ENCODE assay signal across 9 mouse cellular contexts in genomic region chr5:84415961-84416821, GRCm38 (mm10). TPM values are rescaled to one million over a fixed set of nuclear protein-coding genes. Genes with fewer than 3 reads are reported as not detected.
DNase-seq lines count a peak whose midpoint lies in the region; ATAC-seq and TF ChIP-seq lines count a peak whose summit lies in the region.
"Had no signal": no experiment of that assay in that cellular context is flagged by ENCODE, and none has a peak within 500 bp of the region (broad histone marks: within the 10 kb centered on the region; RNA-seq: fewer than 3 reads in every experiment).

No protein-coding gene starts in this region.

- H3K9me3 ChIP-seq in heart, embryonic 15.5 days (replicated peaks) = no peaks in the 10 kb centered on the region
- no peaks in the 10 kb centered on the region for H3K9me3 ChIP-seq in forebrain, embryonic 12.5 days
- no peaks in the 10 kb centered on the region for H3K9me3 ChIP-seq in midbrain, postnatal 0 days (ENCODE audit: low read length)

- peak overlapping the region; percentile 67 for H3K4me3 ChIP-seq in heart, embryonic 15.5 days
- H3K4me3 ChIP-seq in bone marrow macrophage, adult 2 months (ENCODE audit: insufficient read depth, low read length) = 0 out of 2 replicates have a peak overlapping the region, but pooled peaks have one; percentile 11
- peak overlapping the region; percentile 81 for H3K4me3 ChIP-seq in forebrain, embryonic 12.5 days (replicated peaks)
- H3K4me3 ChIP-seq in midbrain, postnatal 0 days (ENCODE audit: low read depth, low read length) = peak overlapping the region; percentile 64

- no peaks in the 10 kb centered on the region for H3K36me3 ChIP-seq in heart, embryonic 15.5 days
- no peaks in the 10 kb centered on the region for H3K36me3 ChIP-seq in forebrain, embryonic 12.5 days (replicated peaks)
- no peaks in the 10 kb centered on the region for H3K36me3 ChIP-seq in midbrain, postnatal 0 days (ENCODE audit: insufficient read depth, low read length)

- peaks cover 17% of the 10 kb centered on the region for H3K4me1 ChIP-seq in heart, embryonic 15.5 days (replicated peaks)
- no peaks in the 10 kb centered on the region for H3K4me1 ChIP-seq in bone marrow macrophage, adult 2 months (ENCODE audit: control insufficient read depth, insufficient read depth, low read length)
- peaks cover 16% of the 10 kb centered on the region; the same call in 1 of the 2 replicates for H3K4me1 ChIP-seq in forebrain, embryonic 12.5 days
- H3K4me1 ChIP-seq in midbrain, postnatal 0 days (ENCODE audit: insufficient read depth, low read length) = 0 out of 2 replicates have a peak, but pooled peaks cover 3% of the 10 kb centered on the region

- ATAC-seq in heart, embryonic 15.5 days (replicated peaks; ENCODE audit: insufficient number of reproducible peaks, insufficient read depth, low FRiP score, low read depth) = no peak
- peak; percentile 10 for ATAC-seq in forebrain, embryonic 12.5 days (ENCODE audit: low FRiP score)
- peak; percentile 26 for ATAC-seq in midbrain, postnatal 0 days (ENCODE audit: low FRiP score)
- ATAC-seq in monocyte, adult 5-6 weeks (replicated peaks; ENCODE audit: insufficient number of reproducible peaks, low FRiP score, low TSS enrichment, poor library complexity, severe bottlenecking) = no peak

- TF ChIP-seq POLR2A in bone marrow macrophage, adult 2 months (IDR thresholded peaks at IDR 0.05; ENCODE audit: borderline replicate concordance, low read depth, low read length) = no peak

- under 1% methylated on average over 45 of the region's 45 CpGs for WGBS in heart, embryonic 15.5 days
- under 1% methylated on average over 45 of the region's 45 CpGs for WGBS in forebrain, embryonic 12.5 days
- under 1% methylated on average over 45 of the region's 45 CpGs for WGBS in midbrain, postnatal 0 days

- no peak for TF ChIP-seq CTCF in bone marrow macrophage, adult 2 months (IDR thresholded peaks at IDR 0.05; ENCODE audit: low read depth, low read length)
- TF ChIP-seq CTCF in midbrain, postnatal 0 days (IDR thresholded peaks at IDR 0.05) = peak; percentile 29; the same call in 1 of the 2 replicates

- no peak for DNase-seq in heart, postnatal 14 days
- peak; percentile 40 to 59 for DNase-seq in layer of hippocampus, postnatal 25 days (ENCODE audit: extremely low spot score in 1 of 2, low spot score in 1 of 2)
- peak; percentile 37 for DNase-seq in midbrain, postnatal 0 days (ENCODE audit: low spot score)
- no peak for DNase-seq in adrenal gland, adult 18-20 months (ENCODE audit: low spot score in 2 of 2)

- intact Hi-C loops in heart, postnatal 14 days (cut with DNase I) = no loop called here

- peak overlapping the region; percentile 99 for H3K4me2 ChIP-seq in heart, embryonic 15.5 days
- H3K4me2 ChIP-seq in forebrain, embryonic 12.5 days = peak overlapping the region; percentile 87
- peak overlapping the region; percentile 82 for H3K4me2 ChIP-seq in midbrain, postnatal 0 days (ENCODE audit: low read depth, low read length, poor library complexity, severe bottlenecking)

- H3K9ac ChIP-seq in heart, embryonic 15.5 days = peak overlapping the region; percentile 52
- peak overlapping the region; percentile 85 for H3K9ac ChIP-seq in forebrain, embryonic 12.5 days
- peak overlapping the region; percentile 70 for H3K9ac ChIP-seq in midbrain, postnatal 0 days (replicated peaks; ENCODE audit: low read length, poor library complexity, severe bottlenecking)

- no peak overlapping the region for H3K27ac ChIP-seq in heart, embryonic 15.5 days
- no peak overlapping the region for H3K27ac ChIP-seq in bone marrow macrophage, adult 2 months (ENCODE audit: insufficient read depth, low read depth, low read length)
- peak overlapping the region; percentile 96 for H3K27ac ChIP-seq in forebrain, embryonic 12.5 days
- H3K27ac ChIP-seq in midbrain, postnatal 0 days (ENCODE audit: low read depth, low read length) = peak overlapping the region; percentile 77

- peaks cover 31% of the 10 kb centered on the region for H3K27me3 ChIP-seq in heart, embryonic 15.5 days
- H3K27me3 ChIP-seq in forebrain, embryonic 12.5 days = peaks cover 8% of the 10 kb centered on the region; the same call in 1 of the 2 replicates
- no peaks in the 10 kb centered on the region for H3K27me3 ChIP-seq in midbrain, postnatal 0 days (ENCODE audit: insufficient read depth, low read length)

RNA-seq across cellular contexts. Expression of gene Epha5, which starts 1.0 kb away (rescaled TPM):
- polyA plus RNA-seq in heart, embryonic 15.5 days (2015; fragmentation: Nextera tagmentation; extraction: Ambion mirVana) = 0.77 and 1.7 TPM in 2 replicates
- total RNA-seq in heart, postnatal 14 days (2021) = under 1 TPM; 0.10 to 0.14 TPM
- polyA plus RNA-seq in bone marrow macrophage, adult 2 months (2012; ENCODE audit: insufficient read depth, insufficient read length, missing spikeins) = 0.28 TPM in 1 of 2 replicates, not detected in the other
- 61.2 and 68.4 TPM in 2 replicates for polyA plus RNA-seq in forebrain, embryonic 12.5 days (2016; fragmentation: Nextera tagmentation; extraction: Ambion mirVana)
- 100 to 1,000 TPM; 109 to 147 TPM for total RNA-seq in layer of hippocampus, postnatal 25 days (2021)
- 53.9 and 66.1 TPM in 2 replicates for total RNA-seq in midbrain, postnatal 0 days (2014; rRNA removed)
- polyA plus RNA-seq in midbrain, postnatal 0 days (2015; fragmentation: Nextera tagmentation; extraction: Ambion mirVana) = 50.0 and 61.3 TPM in 2 replicates
- not detected in 3 replicates for total RNA-seq in monocyte, adult 5-6 weeks (2017)
- total RNA-seq in adrenal gland, adult 18-20 months (2021) = 1 to 10 TPM; 3.3 to 4.1 TPM
- total RNA-seq: liver, adult 2 months had no signal
- polyA plus RNA-seq: liver, adult 2 months had no signal

Comparison
In these comparisons a context has a peak if more than half of its experiments do, and no peak if none do; other contexts are left out.
1. ATAC-seq: peak in forebrain, embryonic 12.5 days (single experiment) and midbrain, postnatal 0 days (single experiment); none in heart, embryonic 15.5 days (single experiment) and monocyte, adult 5-6 weeks (single experiment).
2. H3K27ac ChIP-seq: peak in forebrain, embryonic 12.5 days (single experiment) and midbrain, postnatal 0 days (single experiment); none in heart, embryonic 15.5 days (single experiment) and bone marrow macrophage, adult 2 months (single experiment).
3. H3K4me3 ChIP-seq: peak in every context shown above with its lines; median percentile 81 in forebrain, embryonic 12.5 days; 67 in heart, embryonic 15.5 days; 64 in midbrain, postnatal 0 days; 11 in bone marrow macrophage, adult 2 months.
4. DNase-seq: peak in layer of hippocampus, postnatal 25 days (2 of 2) and midbrain, postnatal 0 days (single experiment); none in heart, postnatal 14 days (0 of 2) and adrenal gland, adult 18-20 months (0 of 2).
5. RNA of gene Epha5, which starts 1.0 kb away (total RNA-seq): 109 to 147 TPM in layer of hippocampus, postnatal 25 days and 53.9 to 66.1 TPM in midbrain, postnatal 0 days; 3.3 to 4.1 TPM in adrenal gland, adult 18-20 months, 0.10 to 0.14 TPM in heart, postnatal 14 days and not detected in monocyte, adult 5-6 weeks; every median in the first group is over 10 times any median in the second.
6. Peak in every context shown above with its lines, with median percentiles within 50 percentile points of each other: H3K4me2 ChIP-seq and H3K9ac ChIP-seq.